Mouse (Mus musculus): ENCODE results near the gene Snx10. TPM values are rescaled to one million over a fixed set of nuclear protein-coding genes. Genes with fewer than 3 reads are reported as not detected.

The Snx10 gene
- 14.5 and 16.3 TPM in 2 replicates for polyA plus RNA-seq (2012; rRNA removed)

DNA sequence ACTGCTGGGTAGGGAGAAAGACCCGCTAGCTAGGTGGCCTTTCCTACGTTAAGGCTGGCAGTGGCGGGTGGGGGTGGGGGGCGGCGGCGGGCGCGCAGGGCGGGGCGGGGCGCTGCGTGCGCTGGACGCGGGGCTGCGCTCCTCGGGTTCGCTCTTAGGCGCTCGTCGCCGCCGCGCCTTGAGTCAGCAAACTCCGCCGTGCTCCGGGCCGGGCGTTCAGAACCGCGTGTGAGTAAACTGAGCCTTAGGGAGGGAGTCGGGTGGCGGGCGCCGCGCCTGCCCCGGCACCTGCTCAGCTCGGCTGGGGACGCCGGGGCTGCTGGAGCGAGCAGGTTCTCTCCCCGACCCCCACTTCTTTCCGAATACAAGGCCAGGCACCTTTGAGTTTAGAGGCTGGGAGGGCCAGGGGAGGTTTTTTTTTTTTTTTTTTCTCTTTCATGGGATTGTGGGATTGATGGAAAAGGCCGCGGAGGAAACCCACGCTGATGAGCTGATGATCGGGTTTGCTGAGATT lies at the start of gene Snx10:
TSS of gene Snx10 (plus strand) at position 95 of the 514 bp plus-strand sequence.

Other genes starting within 250 kb of the Snx10 start
- gene Nfe2l3, start 91.2 kb upstream of the Snx10 start, polyA plus RNA-seq (2012; rRNA removed): 0.48 and 0.66 TPM in 2 replicates
- 458 and 504 TPM in 2 replicates for gene Hnrnpa2b1, start 54.0 kb upstream of the Snx10 start, polyA plus RNA-seq (2012; rRNA removed)
- 34.5 and 34.9 TPM in 2 replicates for gene Cbx3, start 53.5 kb upstream of the Snx10 start, polyA plus RNA-seq (2012; rRNA removed)